Mouse (Mus musculus) MEL (cell line): ENCODE results near the gene Map10.

ENCODE experiments used
- CHD2 ChIP-seq: IDR thresholded peaks from 2 replicates; pipeline ENCODE4 v1.6.1; 2011; ENCODE audit warnings: low read length, improper control_type of control experiment
- CTCF ChIP-seq, 3 experiments: IDR thresholded peaks in 2 of 3; conservative IDR thresholded peaks in 1 of 3; 2 replicates each; pipeline ENCODE4 v1.5.1; 2011 to 2012; ENCODE audit warnings: low read length in 3 of 3, low read depth in 2 of 3, mild to moderate bottlenecking in 2 of 3, improper control_type of control experiment in 1 of 3, inconsistent platforms in 1 of 3, mixed read lengths in 1 of 3, moderate library complexity in 1 of 3; ENCODE audit not compliant: control insufficient read depth in 1 of 3, insufficient read depth in 1 of 3, poor library complexity in 1 of 3, severe bottlenecking in 1 of 3
- HCFC1 ChIP-seq: IDR thresholded peaks from 2 replicates; pipeline ENCODE4 v1.6.1; 2012; ENCODE audit warnings: low read depth, mild to moderate bottlenecking, inconsistent platforms, low read length, improper control_type of control experiment, moderate library complexity
- TAL1 ChIP-seq: IDR thresholded peaks from 2 replicates; pipeline ENCODE4 v1.6.1; 2012; ENCODE audit warnings: mild to moderate bottlenecking, inconsistent platforms, low read length, moderate library complexity, mixed read lengths

DNA sequence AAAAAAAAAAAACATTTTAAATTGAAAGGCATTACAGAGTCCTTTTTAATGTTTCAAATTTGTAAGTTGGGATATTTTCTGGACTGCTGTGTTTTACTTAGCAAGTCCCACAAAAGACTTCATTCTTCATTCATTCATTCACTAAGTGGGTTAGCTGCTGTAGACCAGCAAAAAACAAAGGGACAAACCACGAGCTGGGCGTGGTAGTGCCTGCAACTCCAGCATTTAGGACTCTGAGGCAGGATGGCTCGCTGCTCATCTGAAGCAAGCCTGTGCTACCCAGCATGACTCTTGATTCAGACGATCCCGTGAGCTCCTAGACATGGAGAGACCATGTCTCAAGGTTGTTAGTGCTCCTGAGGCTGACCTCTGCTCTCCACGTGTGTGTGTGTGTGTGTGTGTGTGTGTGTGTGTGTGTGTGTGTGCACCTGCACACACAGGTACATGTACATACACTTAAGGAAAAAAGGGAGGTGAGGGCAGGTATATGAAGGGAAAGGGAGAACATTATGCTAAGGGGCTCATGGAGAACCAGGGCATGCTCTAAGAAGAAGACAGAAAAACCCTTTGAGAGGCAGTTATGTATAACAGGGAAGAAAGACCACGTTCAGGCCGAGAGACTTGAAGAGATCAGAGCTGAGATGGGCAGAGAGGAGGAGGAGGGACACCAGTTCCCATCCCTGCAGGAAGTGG is 4.3 kb upstream of the Map10 start:
- TF ChIP-seq CTCF (IDR thresholded peaks at IDR 0.05 in 2 of 3, conservative IDR thresholded peaks at IDR 0.05 in 1 of 3; ENCODE audit: control insufficient read depth in 1 of 3, insufficient read depth in 1 of 3, low read depth in 2 of 3, low read length in 3 of 3, poor library complexity in 1 of 3, severe bottlenecking in 1 of 3) = no peak
- no peak for TF ChIP-seq HCFC1
- TF ChIP-seq CHD2 = no peak
- no peak for TF ChIP-seq TAL1
